Mouse (Mus musculus) midbrain, embryonic 10.5 days (tissue): ENCODE data around the gene Pkn1. TPM values are rescaled to one million over a fixed set of nuclear protein-coding genes. Genes with fewer than 3 reads are reported as not detected.

Source experiments
- DNase-seq: peaks from one replicate; pipeline ENCODE4 v3.0.0-alpha.2; 2017; ENCODE audit warnings: low spot score
- H3K27ac ChIP-seq: fragments of 300-500 bp; sonication (generic); replicated peaks from 2 replicates; pipeline ENCODE4 v1.5.1; 2016; ENCODE audit warnings: mild to moderate bottlenecking
- H3K27me3 ChIP-seq: fragments of 300-500 bp; sonication (generic); 2 replicates; pipeline ENCODE4 v1.6.1; 2016; ENCODE audit warnings: low read depth, mild to moderate bottlenecking; ENCODE audit not compliant: poor library complexity, severe bottlenecking
- H3K36me3 ChIP-seq: fragments of 300-500 bp; sonication (generic); 2 replicates; pipeline ENCODE4 v1.6.1; 2016; ENCODE audit warnings: mild to moderate bottlenecking, moderate library complexity
- H3K4me1 ChIP-seq: fragments of 300-500 bp; sonication (generic); 2 replicates; pipeline ENCODE4 v1.6.1; 2016
- H3K4me3 ChIP-seq: fragments of 300-500 bp; sonication (generic); 2 replicates; pipeline ENCODE4 v1.5.1; 2016; ENCODE audit warnings: mild to moderate bottlenecking, moderate library complexity
- H3K9me3 ChIP-seq: fragments of 300-500 bp; sonication (generic); replicated peaks from 2 replicates; pipeline ENCODE4 v1.6.1; 2016; ENCODE audit warnings: mild to moderate bottlenecking
- WGBS: fragments of 180-500 bp; shearing (Covaris S2); methylation state at CpG from one replicate; pipeline ENCODE4 v1.1.7; 2016; 5-methylcytosine and 5-hydroxymethylcytosine counted together
- polyA plus RNA-seq: library from polyadenylated mRNA; unstranded; fragments of >200 nt; fragmentation: Nextera tagmentation; extraction: Ambion mirVana; gene quantifications from 2 replicates; pipeline ENCODE4 v1.2.1, GENCODE M21; 2016

Pkn1 gene
- polyA plus RNA-seq, 1 experiment from 2014 or later = 22.8 TPM

DNA sequence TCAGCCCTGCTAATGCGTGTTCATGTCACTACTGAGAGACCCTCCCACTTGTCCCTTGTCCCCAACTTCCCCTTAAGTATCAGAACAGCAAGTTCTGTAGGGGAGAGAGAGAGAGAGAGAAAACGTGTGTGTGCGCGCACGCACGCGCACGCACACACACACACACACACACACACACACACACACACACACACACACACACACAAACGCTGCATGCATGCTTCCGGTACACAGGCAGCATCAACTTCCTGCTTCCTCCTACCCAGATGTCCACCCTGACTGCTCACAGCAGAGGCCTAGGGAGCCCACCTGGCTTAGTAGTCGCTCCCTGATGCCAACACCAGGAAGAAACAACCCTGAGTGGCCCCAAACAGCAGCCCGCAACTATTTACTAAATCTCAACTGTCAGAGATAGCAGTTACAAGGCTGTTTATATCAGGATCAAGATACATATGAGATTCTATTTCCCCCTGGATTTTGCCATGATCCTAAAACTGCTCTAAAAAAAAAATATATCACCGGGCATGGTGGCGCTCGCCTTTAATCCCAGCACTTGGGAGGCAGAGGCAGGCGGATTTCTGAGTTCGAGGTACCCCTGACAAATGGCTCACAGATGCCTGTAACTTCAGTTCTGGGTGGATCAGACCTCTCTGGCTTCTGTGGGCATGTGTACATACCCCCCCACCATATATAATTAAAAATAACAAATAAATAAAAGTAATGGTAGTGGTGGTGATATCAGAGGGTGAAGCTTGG lies 3.5 kb downstream of the Pkn1 start:
- no peak for DNase-seq
- Histone ChIP-seq H3K27ac (no peak overlapping the region), H3K27me3 (0 out of 2 replicates have a peak, but pooled peaks cover 8% of the 10 kb centered on the region), H3K9me3 (no peaks in the 10 kb centered on the region), H3K4me3 (no peak overlapping the region), H3K4me1 (peaks cover 36% of the 10 kb centered on the region), H3K36me3 (peaks cover 24% of the 10 kb centered on the region)
- WGBS = 88% methylated on average over 17 of the region's 17 CpGs

DNA sequence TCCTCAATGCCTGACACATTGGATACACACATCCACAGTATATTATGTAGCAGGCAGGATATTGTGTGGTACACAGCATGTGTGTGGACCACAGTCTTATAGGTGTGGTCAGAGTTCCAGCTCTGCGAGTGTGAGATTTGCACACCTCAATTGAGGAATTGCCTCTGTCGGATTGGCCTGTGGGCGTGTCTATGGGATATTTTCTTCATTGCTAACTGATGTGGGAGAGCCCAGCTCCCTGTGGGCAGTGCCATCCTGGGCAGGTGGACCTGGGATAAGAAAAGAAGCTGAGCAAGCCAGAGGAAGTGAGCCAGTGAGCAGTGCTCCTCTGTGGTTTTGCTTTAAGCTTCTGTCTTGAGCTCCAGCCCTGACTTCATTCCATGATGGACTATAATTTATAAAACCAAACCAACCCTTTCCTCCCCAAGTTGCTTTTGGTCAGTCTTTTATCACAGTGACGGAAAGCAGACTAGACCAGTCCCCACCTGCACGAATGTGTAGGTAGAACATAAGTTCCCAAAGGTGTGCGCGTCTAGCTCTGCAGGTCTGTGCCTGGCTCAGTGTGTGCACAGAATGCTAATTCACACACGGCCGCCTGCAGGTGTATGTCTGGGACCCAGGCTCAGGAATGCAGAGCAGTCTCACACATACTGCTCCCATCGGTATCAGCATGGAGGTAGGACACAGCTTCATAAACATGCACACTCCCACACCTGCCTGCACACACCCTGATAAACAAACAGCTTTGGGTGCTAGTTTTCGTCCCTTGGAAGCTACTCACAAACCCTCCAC lies 4.4 kb downstream of the Pkn1 start:
- no peaks in the 10 kb centered on the region for H3K9me3 ChIP-seq
- no peak overlapping the region for H3K4me3 ChIP-seq
- H3K36me3 ChIP-seq = peaks cover 33% of the 10 kb centered on the region
- H3K27ac ChIP-seq = no peak overlapping the region
- DNase-seq = no peak
- peaks cover 27% of the 10 kb centered on the region for H3K4me1 ChIP-seq
- 91% methylated on average over 11 of the region's 11 CpGs for WGBS
- H3K27me3 ChIP-seq = 0 out of 2 replicates have a peak, but pooled peaks cover 8% of the 10 kb centered on the region

DNA sequence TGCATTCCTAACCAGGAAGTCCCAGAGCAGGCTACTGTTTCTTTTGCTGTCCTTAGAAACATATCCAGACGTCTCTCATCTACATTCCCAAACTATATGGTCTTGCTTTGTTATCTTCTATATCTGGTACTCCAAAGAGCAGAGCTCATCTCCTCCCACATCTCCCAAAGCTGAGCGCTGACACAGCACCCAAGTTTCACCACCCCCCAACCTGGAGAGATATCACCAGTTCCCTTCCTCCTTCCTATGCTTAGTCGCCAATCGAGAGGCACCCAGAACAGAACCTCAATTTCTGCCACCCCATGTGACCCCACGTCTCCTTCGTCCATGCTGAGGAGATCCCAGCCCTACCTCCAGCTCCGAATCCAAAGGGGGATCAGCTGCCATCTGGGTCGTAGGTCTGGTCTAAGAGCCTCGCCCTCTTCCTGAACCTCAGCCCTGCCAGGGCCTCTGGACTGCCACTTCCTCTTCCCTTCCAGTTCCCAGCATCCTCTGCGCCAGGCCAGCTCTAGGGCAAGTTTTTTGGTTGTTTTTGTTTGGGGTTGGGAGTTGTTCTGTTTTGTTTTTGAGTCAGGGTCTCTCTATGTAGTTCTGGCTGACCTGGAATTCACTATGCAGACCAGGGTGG lies 5.3 kb downstream of the Pkn1 start:
- Histone ChIP-seq H3K36me3 (peaks cover 38% of the 10 kb centered on the region), H3K27ac (no peak overlapping the region), H3K9me3 (no peaks in the 10 kb centered on the region), H3K4me1 (peaks cover 21% of the 10 kb centered on the region), H3K4me3 (no peak overlapping the region), H3K27me3 (0 out of 2 replicates have a peak, but pooled peaks cover 8% of the 10 kb centered on the region)
- WGBS = 84% methylated on average over 10 of the region's 10 CpGs
- no peak for DNase-seq

DNA sequence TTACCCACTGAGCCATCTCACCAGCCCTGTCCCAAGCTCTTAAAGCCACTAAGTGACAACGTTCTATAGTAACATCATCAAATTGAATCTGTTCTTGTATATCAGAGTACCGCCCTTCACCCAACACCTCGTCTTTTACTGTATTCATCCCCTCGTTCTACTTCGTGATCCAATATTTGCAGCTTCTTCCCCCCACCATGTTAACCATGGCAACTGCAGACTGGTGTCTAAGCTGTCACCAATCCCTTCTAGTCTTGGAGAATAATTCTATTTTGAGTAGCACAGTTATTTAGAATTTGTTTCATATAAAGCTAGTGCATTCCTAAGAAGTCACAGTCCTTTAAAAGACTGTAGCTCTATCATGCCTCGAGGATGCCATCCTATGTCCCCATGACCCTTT lies 9.7 kb downstream of the Pkn1 start:
- Histone ChIP-seq H3K27me3 (no peaks in the 10 kb centered on the region), H3K27ac (no peak overlapping the region), H3K36me3 (peaks cover 70% of the 10 kb centered on the region)

GRCm38 (mm10) chr8:83684517-83684916 lies 14.5 kb downstream of the Pkn1 start:
- H3K4me1 ChIP-seq = no peaks in the 10 kb centered on the region
- 96% methylated on average over 9 of the region's 9 CpGs for whole genome bisulfite sequencing
- no peak for DNase-seq
- no peaks in the 10 kb centered on the region for H3K9me3 ChIP-seq
- no peaks in the 10 kb centered on the region for H3K27me3 ChIP-seq
- H3K27ac ChIP-seq = no peak overlapping the region
- peaks cover 78% of the 10 kb centered on the region for H3K36me3 ChIP-seq
- H3K4me3 ChIP-seq = no peak overlapping the region

More for the DNA sequence above, 9.7 kb downstream of the Pkn1 start:
- Histone ChIP-seq H3K4me3 (no peak overlapping the region), H3K4me1 (no peaks in the 10 kb centered on the region), H3K9me3 (no peaks in the 10 kb centered on the region)
- WGBS = 88% methylated on average over 6 of the region's 6 CpGs
- no peak for DNase-seq

DNA sequence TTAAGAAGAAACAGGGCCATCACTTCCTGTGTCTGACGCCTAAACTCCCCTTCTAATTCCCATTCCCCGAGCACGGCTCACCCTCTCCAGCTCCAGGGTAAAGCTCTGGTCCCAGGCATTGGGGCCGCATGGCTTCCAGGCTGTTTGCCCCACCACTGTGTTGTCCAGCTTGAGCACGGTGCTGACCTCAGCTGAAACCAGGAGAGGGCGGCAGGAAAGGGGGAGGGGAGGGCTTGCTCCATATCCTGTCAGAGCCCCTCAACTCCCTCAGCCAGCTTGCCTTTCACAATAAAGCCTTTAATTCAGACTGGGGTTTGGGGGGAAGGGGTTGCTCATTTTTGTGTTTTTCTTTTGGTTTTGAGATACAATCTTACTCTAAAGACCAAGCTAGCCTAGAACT lies 17.9 kb downstream of the Pkn1 start:
- peaks cover 92% of the 10 kb centered on the region for H3K36me3 ChIP-seq
- no peaks in the 10 kb centered on the region for H3K4me1 ChIP-seq
- no peak overlapping the region for H3K4me3 ChIP-seq
- no peaks in the 10 kb centered on the region for H3K9me3 ChIP-seq
- H3K27me3 ChIP-seq = no peaks in the 10 kb centered on the region
- 0 out of 2 replicates have a peak overlapping the region, but pooled peaks have one; percentile 19 for H3K27ac ChIP-seq
- 37% methylated on average over 6 of the region's 6 CpGs for WGBS
- no peak for DNase-seq

GRCm38 (mm10) chr8:83680603-83681002 lies 18.4 kb downstream of the Pkn1 start:
- no peaks in the 10 kb centered on the region for H3K4me1 ChIP-seq
- no peak for DNase-seq
- H3K36me3 ChIP-seq = peaks cover 92% of the 10 kb centered on the region
- no peaks in the 10 kb centered on the region for H3K27me3 ChIP-seq
- 89% methylated on average over 5 of the region's 5 CpGs for WGBS
- no peaks in the 10 kb centered on the region for H3K9me3 ChIP-seq
- H3K4me3 ChIP-seq = no peak overlapping the region
- H3K27ac ChIP-seq = no peak overlapping the region

DNA sequence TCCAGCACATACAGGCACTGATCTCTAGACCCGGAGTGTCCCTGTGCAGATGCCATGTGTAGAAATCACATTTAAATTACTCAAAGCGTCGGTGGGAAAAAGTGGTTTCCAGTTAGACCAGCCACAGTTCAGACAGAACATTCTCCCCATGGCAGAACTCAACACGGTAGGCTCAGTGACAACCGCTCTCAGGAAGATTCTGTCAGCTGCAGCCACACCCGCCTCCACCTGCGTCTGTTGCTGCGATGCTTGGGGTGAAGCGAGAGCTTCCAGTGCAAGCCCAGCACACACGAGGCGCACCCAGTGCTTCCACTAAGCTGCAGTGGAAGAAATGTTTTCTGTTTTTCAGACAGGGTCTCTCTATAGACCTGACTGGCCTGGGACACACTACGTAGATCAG lies 19.1 kb downstream of the Pkn1 start:
- no peak overlapping the region for H3K4me3 ChIP-seq
- H3K27me3 ChIP-seq = no peaks in the 10 kb centered on the region
- H3K4me1 ChIP-seq = no peaks in the 10 kb centered on the region
- no peak for DNase-seq
- peaks cover 91% of the 10 kb centered on the region for H3K36me3 ChIP-seq
- 94% methylated on average over 12 of the region's 12 CpGs for WGBS
- no peak overlapping the region for H3K27ac ChIP-seq
- H3K9me3 ChIP-seq = no peaks in the 10 kb centered on the region

GRCm38 (mm10) chr8:83674497-83674896 lies 24.5 kb downstream of the Pkn1 start:
- H3K27me3 ChIP-seq = no peaks in the 10 kb centered on the region
- H3K36me3 ChIP-seq = peaks cover 96% of the 10 kb centered on the region
- H3K4me1 ChIP-seq = 0 out of 2 replicates have a peak, but pooled peaks cover 2% of the 10 kb centered on the region
- no peak overlapping the region for H3K27ac ChIP-seq
- no peak for DNase-seq
- no peaks in the 10 kb centered on the region for H3K9me3 ChIP-seq
- 87% methylated on average over 5 of the region's 5 CpGs for WGBS
- no peak overlapping the region for H3K4me3 ChIP-seq

GRCm38 (mm10) chr8:83672936-83673335 lies 26.0 kb downstream of the Pkn1 start:
- peaks cover 16% of the 10 kb centered on the region for H3K4me1 ChIP-seq

DNA sequence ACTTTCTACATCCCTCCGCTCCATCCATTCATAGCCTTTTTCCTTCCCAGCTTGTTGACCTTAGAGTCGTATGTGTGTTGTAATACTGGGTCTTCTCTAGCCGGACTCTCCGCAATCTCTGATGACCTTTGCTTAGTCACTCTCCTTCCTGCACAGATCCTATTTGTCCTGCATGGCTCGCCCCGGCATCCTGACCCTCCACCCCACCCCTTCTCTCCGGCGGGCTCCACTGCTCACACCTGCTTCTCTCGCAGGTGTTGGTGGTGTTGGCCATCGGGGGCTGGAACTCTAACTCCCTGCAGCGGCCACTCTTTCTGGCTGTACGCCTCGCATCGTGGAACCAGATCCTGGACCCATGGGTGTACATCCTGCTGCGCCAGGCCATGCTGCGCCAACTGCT lies 30.0 kb downstream of the Pkn1 start:
- Histone ChIP-seq H3K4me1 (peaks cover 37% of the 10 kb centered on the region), H3K27me3 (peaks cover 22% of the 10 kb centered on the region), H3K9me3 (no peaks in the 10 kb centered on the region), H3K27ac (no peak overlapping the region), H3K4me3 (peak overlapping the region; percentile 56), H3K36me3 (peaks cover 58% of the 10 kb centered on the region)
- DNase-seq = no peak
- 75% methylated on average over 16 of the region's 16 CpGs for WGBS

More at GRCm38 (mm10) chr8:83672936-83673335, 26.0 kb downstream of the Pkn1 start:
- Histone ChIP-seq H3K9me3 (no peaks in the 10 kb centered on the region), H3K36me3 (peaks cover 85% of the 10 kb centered on the region), H3K4me3 (no peak overlapping the region), H3K27me3 (peaks cover 6% of the 10 kb centered on the region), H3K27ac (no peak overlapping the region)
- WGBS = 68% methylated on average over 5 of the region's 5 CpGs
- no peak for DNase-seq

DNA sequence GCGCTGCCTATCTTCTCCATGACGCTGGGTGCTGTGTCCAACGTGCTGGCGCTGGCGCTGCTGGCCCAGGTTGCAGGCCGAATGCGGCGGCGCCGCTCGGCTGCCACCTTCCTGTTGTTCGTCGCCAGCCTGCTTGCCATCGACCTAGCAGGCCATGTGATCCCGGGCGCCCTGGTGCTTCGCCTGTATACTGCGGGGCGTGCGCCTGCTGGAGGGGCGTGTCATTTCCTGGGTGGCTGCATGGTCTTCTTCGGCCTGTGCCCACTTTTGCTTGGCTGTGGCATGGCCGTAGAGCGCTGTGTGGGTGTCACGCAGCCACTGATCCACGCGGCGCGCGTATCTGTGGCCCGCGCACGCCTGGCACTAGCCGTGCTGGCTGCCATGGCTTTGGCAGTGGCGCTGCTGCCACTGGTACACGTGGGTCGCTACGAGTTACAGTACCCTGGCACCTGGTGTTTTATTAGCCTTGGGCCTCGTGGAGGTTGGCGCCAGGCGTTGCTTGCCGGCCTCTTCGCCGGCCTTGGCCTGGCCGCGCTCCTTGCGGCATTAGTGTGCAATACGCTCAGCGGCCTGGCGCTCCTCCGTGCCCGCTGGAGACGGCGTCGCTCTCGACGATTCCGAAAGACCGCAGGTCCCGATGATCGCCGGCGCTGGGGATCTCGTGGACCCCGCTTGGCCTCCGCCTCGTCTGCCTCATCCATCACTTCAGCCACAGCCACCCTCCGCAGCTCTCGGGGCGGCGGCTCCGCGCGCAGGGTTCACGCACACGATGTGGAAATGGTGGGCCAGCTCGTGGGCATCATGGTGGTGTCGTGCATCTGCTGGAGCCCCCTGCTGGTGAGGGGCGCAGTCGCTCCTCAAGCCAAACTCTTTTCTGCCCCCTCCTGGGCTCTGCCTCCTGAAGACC lies 30.7 kb downstream of the Pkn1 start:
- Histone ChIP-seq H3K9me3 (no peaks in the 10 kb centered on the region), H3K27ac (peak overlapping the region; percentile 79), H3K4me1 (peaks cover 36% of the 10 kb centered on the region), H3K4me3 (peak overlapping the region; percentile 56), H3K36me3 (peaks cover 58% of the 10 kb centered on the region), H3K27me3 (peaks cover 22% of the 10 kb centered on the region)
- 20% methylated on average over 80 of the region's 80 CpGs for WGBS
- peak; percentile 84 for DNase-seq
